Mouse (Mus musculus): ENCODE results near the gene Lamb1. TPM values are rescaled to one million over a fixed set of nuclear protein-coding genes. Genes with fewer than 3 reads are reported as not detected.

Lamb1 gene
- polyA plus RNA-seq, 1 experiment from 2014 or later, result 115 TPM

GRCm38 (mm10) chr12:31225451-31225850 lies 39.6 kb upstream of the Lamb1 start:
- ATAC-seq (replicated peaks; ENCODE audit: low FRiP score, low read depth) (no peak), DNase-seq (ENCODE audit: low spot score) (no peak)
- H3K9me3 ChIP-seq (replicated peaks; ENCODE audit: low read length), result no peaks in the 10 kb centered on the region
- TF ChIP-seq CTCF (IDR thresholded peaks at IDR 0.05; ENCODE audit: low read depth), result no peak
- no peaks in the 10 kb centered on the region for H3K27me3 ChIP-seq (ENCODE audit: insufficient read depth, low read length)
- H3K27ac ChIP-seq, result no peak overlapping the region
- 62% methylated on average over 8 of the region's 8 CpGs for WGBS
- peaks cover 4% of the 10 kb centered on the region; the same call in 1 of the 2 replicates for H3K4me1 ChIP-seq (replicated peaks; ENCODE audit: insufficient read depth, low read length)
- no peak overlapping the region for H3K4me2 ChIP-seq (ENCODE audit: low read length)
- H3K36me3 ChIP-seq (ENCODE audit: insufficient read depth, low read length), result no peaks in the 10 kb centered on the region
- H3K9ac ChIP-seq (ENCODE audit: low read depth, low read length), result no peak overlapping the region
- H3K4me3 ChIP-seq (replicated peaks; ENCODE audit: low read depth, low read length), result no peak overlapping the region

- Histone ChIP-seq H3K9me3 (replicated peaks; ENCODE audit: low read length) (no peaks in the 10 kb centered on the region), H3K36me3 (ENCODE audit: insufficient read depth, low read length) (no peaks in the 10 kb centered on the region), H3K4me3 (replicated peaks; ENCODE audit: low read depth, low read length) (no peak overlapping the region), H3K4me2 (ENCODE audit: low read length) (no peak overlapping the region), H3K27me3 (ENCODE audit: insufficient read depth, low read length) (no peaks in the 10 kb centered on the region), H3K4me1 (replicated peaks; ENCODE audit: insufficient read depth, low read length) (peaks cover 4% of the 10 kb centered on the region; the same call in 1 of the 2 replicates), H3K9ac (ENCODE audit: low read depth, low read length) (no peak overlapping the region), H3K27ac (no peak overlapping the region)
- ATAC-seq (replicated peaks; ENCODE audit: low FRiP score, low read depth) (no peak), DNase-seq (ENCODE audit: low spot score) (no peak)
- WGBS, result 76% methylated on average over 3 of the region's 3 CpGs
- no peak for TF ChIP-seq CTCF (IDR thresholded peaks at IDR 0.05; ENCODE audit: low read depth)
Observed at GRCm38 (mm10) chr12:31227167-31227566, 37.9 kb upstream of the Lamb1 start.

DNA sequence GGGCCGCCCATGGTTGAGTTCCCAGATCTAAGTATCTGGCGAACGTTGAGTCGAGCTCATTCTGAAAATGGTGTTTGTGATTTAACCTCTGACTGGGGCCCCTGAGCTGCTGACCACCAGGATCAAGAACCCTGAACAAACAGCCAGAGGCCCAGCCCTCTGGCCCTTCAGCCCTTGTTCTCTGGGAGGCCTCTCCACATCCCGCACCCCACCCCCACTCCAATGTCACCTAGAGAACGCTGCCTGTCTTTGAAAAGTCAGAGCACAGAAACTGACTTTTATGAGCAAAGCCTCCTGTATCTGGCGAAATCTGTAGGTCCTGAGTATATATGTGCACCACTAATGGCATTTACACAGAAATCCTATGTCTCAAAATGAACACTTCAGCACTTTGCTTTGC lies 36.2 kb upstream of the Lamb1 start:
- no peak for TF ChIP-seq CTCF (IDR thresholded peaks at IDR 0.05; ENCODE audit: low read depth)
- WGBS, result 43% methylated on average over 7 of the region's 7 CpGs
- Histone ChIP-seq H3K9ac (ENCODE audit: low read depth, low read length) (no peak overlapping the region), H3K36me3 (ENCODE audit: insufficient read depth, low read length) (no peaks in the 10 kb centered on the region), H3K4me2 (ENCODE audit: low read length) (no peak overlapping the region), H3K9me3 (replicated peaks; ENCODE audit: low read length) (no peaks in the 10 kb centered on the region), H3K4me3 (replicated peaks; ENCODE audit: low read depth, low read length) (no peak overlapping the region), H3K27ac (peak overlapping the region; percentile 19; the same call in 1 of the 2 replicates), H3K27me3 (ENCODE audit: insufficient read depth, low read length) (no peaks in the 10 kb centered on the region), H3K4me1 (replicated peaks; ENCODE audit: insufficient read depth, low read length) (peaks cover 8% of the 10 kb centered on the region; the same call in 1 of the 2 replicates)
- DNase-seq (ENCODE audit: low spot score), result no peak
- no peak for ATAC-seq (replicated peaks; ENCODE audit: low FRiP score, low read depth)

GRCm38 (mm10) chr12:31232635-31233034 lies 32.4 kb upstream of the Lamb1 start:
- no peak for DNase-seq (ENCODE audit: low spot score)
- TF ChIP-seq CTCF (IDR thresholded peaks at IDR 0.05; ENCODE audit: low read depth), result no peak
- Histone ChIP-seq H3K4me2 (ENCODE audit: low read length) (no peak overlapping the region), H3K4me1 (replicated peaks; ENCODE audit: insufficient read depth, low read length) (peaks cover 8% of the 10 kb centered on the region; the same call in 1 of the 2 replicates), H3K27ac (no peak overlapping the region), H3K9ac (ENCODE audit: low read depth, low read length) (no peak overlapping the region), H3K36me3 (ENCODE audit: insufficient read depth, low read length) (no peaks in the 10 kb centered on the region), H3K9me3 (replicated peaks; ENCODE audit: low read length) (no peaks in the 10 kb centered on the region), H3K27me3 (ENCODE audit: insufficient read depth, low read length) (no peaks in the 10 kb centered on the region), H3K4me3 (replicated peaks; ENCODE audit: low read depth, low read length) (no peak overlapping the region)
- WGBS, result 94% methylated on average over 1 of the region's 1 CpGs
- no peak for ATAC-seq (replicated peaks; ENCODE audit: low FRiP score, low read depth)

DNA sequence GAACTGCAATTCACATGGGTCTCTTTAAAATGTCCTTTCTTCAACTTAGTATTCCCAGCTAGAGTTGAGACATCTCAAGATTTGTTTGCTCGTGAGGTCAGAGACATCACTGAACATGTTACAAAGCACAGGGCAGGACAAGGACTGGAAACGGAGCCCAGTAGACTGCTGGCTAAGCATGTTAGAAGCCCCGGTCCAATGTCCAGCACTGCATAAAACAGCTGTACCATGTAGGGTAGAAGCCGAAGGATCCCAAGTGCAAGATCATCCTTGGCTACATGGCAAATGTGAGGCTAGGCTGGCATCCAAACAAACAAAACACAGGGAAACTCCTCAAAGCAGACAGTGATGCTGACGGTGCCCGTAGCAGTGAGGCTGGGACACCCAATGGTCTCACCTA lies 30.0 kb upstream of the Lamb1 start:
- no peak overlapping the region for H3K4me2 ChIP-seq (ENCODE audit: low read length)
- H3K36me3 ChIP-seq (ENCODE audit: insufficient read depth, low read length), result no peaks in the 10 kb centered on the region
- 79% methylated on average over 6 of the region's 6 CpGs for WGBS
- TF ChIP-seq CTCF (IDR thresholded peaks at IDR 0.05; ENCODE audit: low read depth), result no peak
- no peak overlapping the region for H3K9ac ChIP-seq (ENCODE audit: low read depth, low read length)
- H3K4me3 ChIP-seq (replicated peaks; ENCODE audit: low read depth, low read length), result no peak overlapping the region
- no peak overlapping the region for H3K27ac ChIP-seq
- no peaks in the 10 kb centered on the region for H3K9me3 ChIP-seq (replicated peaks; ENCODE audit: low read length)
- no peak for DNase-seq (ENCODE audit: low spot score)
- ATAC-seq (replicated peaks; ENCODE audit: low FRiP score, low read depth), result no peak
- no peaks in the 10 kb centered on the region for H3K27me3 ChIP-seq (ENCODE audit: insufficient read depth, low read length)
- 0 out of 2 replicates have a peak, but pooled peaks cover 4% of the 10 kb centered on the region for H3K4me1 ChIP-seq (replicated peaks; ENCODE audit: insufficient read depth, low read length)

DNA sequence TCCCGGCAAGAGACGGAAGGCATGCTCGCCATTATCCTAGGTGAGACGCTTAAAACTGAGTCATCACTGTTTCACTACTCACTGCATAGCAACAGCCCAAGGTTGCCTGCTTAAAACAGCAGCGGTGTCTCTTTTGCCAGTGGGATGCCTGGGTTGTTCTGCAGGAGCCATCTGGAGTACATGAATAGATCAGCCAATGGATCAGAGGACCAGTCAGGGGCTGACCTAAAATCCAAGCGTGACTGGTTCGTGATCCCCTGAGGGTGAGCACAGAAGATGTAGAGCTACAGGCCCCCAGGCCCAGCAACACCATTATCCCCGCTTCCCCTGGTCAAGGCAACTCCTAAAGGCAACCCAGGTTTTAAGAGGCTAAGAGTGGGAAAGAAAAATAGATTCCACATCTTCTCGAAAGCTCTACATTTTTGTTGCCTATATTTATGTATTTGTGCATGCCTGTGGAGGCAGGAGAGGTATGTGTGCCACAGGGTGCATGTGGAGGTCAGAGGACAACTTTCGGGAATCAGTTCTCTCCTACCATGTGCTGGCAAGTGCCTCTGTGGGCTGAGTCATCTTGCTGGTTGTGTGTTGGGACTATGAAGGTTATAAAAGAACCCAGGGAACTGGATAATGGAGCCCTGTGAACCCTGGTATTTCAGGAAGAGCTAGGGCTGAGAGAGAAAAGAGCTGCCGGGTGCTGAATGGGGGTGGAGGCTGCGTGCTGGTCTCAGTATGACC lies 28.0 kb upstream of the Lamb1 start:
- Histone ChIP-seq H3K9ac (ENCODE audit: low read depth, low read length) (no peak overlapping the region), H3K9me3 (replicated peaks; ENCODE audit: low read length) (no peaks in the 10 kb centered on the region), H3K27me3 (ENCODE audit: insufficient read depth, low read length) (no peaks in the 10 kb centered on the region), H3K4me3 (replicated peaks; ENCODE audit: low read depth, low read length) (no peak overlapping the region), H3K4me1 (replicated peaks; ENCODE audit: insufficient read depth, low read length) (0 out of 2 replicates have a peak, but pooled peaks cover 4% of the 10 kb centered on the region), H3K27ac (no peak overlapping the region), H3K36me3 (ENCODE audit: insufficient read depth, low read length) (no peaks in the 10 kb centered on the region), H3K4me2 (ENCODE audit: low read length) (no peak overlapping the region)
- WGBS, result 62% methylated on average over 12 of the region's 12 CpGs
- no peak for TF ChIP-seq CTCF (IDR thresholded peaks at IDR 0.05; ENCODE audit: low read depth)
- ATAC-seq (replicated peaks; ENCODE audit: low FRiP score, low read depth) (no peak), DNase-seq (ENCODE audit: low spot score) (no peak)
